Mouse (Mus musculus): ENCODE measurements around the gene Lgals8.

DNA sequence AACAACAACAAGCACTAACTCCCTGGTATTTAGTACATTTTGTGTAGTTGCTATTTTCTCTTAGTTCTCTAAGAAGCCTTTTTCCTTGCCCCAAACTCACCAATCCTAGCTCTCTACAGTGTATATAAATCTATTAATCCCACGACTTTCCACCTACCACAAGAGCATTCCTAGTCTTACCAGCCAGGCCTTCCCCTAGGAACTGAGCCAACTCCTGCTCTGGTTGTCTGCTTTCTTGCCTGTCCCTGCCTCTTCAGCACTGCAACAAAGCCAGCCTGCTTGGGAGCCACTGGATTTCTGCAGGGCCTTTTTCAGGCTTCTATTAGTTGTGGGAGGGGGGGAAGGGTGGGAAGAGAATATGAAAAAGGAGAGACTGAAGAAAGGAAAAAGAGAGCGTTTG is 20.5 kb upstream of the Lgals8 start:
- TF ChIP-seq POLR2A (IDR thresholded peaks at IDR 0.05; ENCODE audit: insufficient read length, low read depth), result no peak
- no peak for TF ChIP-seq MYOG (IDR thresholded peaks at IDR 0.05; ENCODE audit: control insufficient read depth in 1 of 3, insufficient read depth in 1 of 3, insufficient read length in 2 of 3, low read depth in 2 of 3)
- no peak for TF ChIP-seq TCF12 (IDR thresholded peaks at IDR 0.05; ENCODE audit: insufficient read depth, poor library complexity, severe bottlenecking)
- no peak for TF ChIP-seq MYOD1 (IDR thresholded peaks at IDR 0.05; ENCODE audit: control insufficient read depth in 1 of 3, insufficient read length in 2 of 3, low read depth in 2 of 3)
- no peak for TF ChIP-seq TCF3 (IDR thresholded peaks at IDR 0.05; ENCODE audit: insufficient read length, low read depth)
- TF ChIP-seq E2F4 (IDR thresholded peaks at IDR 0.05; ENCODE audit: insufficient read depth), result no peak
- no peak for TF ChIP-seq CEBPB (IDR thresholded peaks at IDR 0.05; ENCODE audit: insufficient read depth, poor library complexity, severe bottlenecking)
- TF ChIP-seq MAX (IDR thresholded peaks at IDR 0.05; ENCODE audit: low read depth), result no peak
- no peak for TF ChIP-seq POLR2AphosphoS2 (IDR thresholded peaks at IDR 0.05; ENCODE audit: insufficient read length, low read depth)

Measured in myocyte (in vitro differentiated cells).